Mouse (Mus musculus): ENCODE data around the gene Meioc. TPM values are rescaled to one million over a fixed set of nuclear protein-coding genes. Genes with fewer than 3 reads are reported as not detected.
"Not testable (repeated sequence)": the region's sequence is repeated elsewhere in the genome, so short reads cannot be mapped to it uniquely, and the experiment has no call there.

Gene Meioc
- polyA plus RNA-seq, 1 experiment from 2014 or later, result 0.05 TPM

DNA sequence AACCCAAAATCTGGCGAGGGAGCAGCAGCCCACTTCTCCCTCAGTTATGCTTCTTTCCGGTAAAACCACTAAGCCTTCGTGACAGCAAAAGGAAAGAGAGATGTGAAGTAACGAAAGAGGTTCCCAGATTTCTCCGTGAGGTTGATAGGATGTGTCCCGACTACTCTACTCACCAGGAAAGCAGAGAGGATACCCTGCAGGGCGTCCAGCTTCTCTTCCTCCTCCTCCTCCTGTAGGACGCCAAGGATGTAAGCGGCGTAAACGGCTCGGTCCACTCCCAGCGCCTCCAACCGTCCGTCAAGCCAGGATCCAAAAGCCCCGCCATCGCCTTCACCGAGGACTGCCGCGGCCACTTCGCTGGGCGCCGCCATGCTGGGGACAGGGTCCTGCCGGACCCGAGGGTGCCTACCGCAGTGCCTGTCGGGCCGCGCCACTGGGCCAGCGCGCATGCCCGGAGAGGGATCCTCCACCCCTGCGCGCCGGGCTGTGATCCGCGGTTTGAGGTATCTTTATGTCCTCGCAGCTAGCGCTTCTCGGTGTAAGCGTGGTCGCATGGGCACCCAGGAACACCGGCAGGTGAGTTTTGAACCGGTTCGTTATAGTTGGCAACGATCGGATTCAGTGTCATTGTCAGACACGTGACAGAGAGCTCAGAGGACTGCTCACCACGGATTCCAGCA is 34.0 kb downstream of the Meioc start, which contains the start of gene Ccdc43:
Ccdc43 (minus strand) TSS at position 445 of the 680 bp plus-strand sequence.
- 0% methylated on average over 49 of the region's 49 CpGs for WGBS

DNA sequence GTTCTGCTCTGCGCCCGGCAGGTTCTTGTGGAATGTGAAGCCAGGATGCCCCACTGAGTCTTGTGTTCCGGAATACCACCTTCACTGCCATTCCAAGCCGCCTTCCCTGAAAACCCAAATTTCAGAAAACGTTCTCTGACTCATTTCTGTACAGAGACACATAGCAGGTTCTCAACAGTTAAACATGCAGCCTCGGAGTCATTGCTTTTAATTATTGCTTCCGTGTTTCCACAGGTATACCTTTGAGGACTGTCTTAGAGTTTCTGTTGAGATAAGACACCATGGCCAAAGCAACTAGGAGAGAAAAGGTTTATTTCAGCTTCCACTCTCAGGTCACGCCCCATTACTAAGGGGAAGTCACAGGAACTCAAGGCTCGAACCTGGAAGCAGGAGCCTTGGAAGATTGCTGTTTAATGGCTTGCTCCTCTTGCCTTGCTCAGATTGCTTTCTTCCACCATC is 34.5 kb downstream of the Meioc start:
- Histone ChIP-seq H3K36me3 (ENCODE audit: insufficient read depth, low read length) (no peaks in the 10 kb centered on the region), H3K27ac (ENCODE audit: low read length) (no peak overlapping the region), H3K9me3 (ENCODE audit: low read length) (no peaks in the 10 kb centered on the region), H3K4me1 (ENCODE audit: insufficient read depth, low read depth, low read length) (peaks cover 4% of the 10 kb centered on the region; the same call in 1 of the 2 replicates), H3K4me2 (replicated peaks; ENCODE audit: low read depth, low read length) (peak overlapping the region; percentile 68), H3K9ac (replicated peaks; ENCODE audit: low read depth) (peak overlapping the region; percentile 64), H3K27me3 (replicated peaks; ENCODE audit: insufficient read depth, low read length) (no peaks in the 10 kb centered on the region), H3K4me3 (ENCODE audit: low read depth, low read length) (peak overlapping the region; percentile 69)
- DNase-seq (ENCODE audit: low spot score) (no peak), ATAC-seq (peak; percentile 7; the same call in 1 of the 2 replicates)
- TF ChIP-seq EP300 (IDR thresholded peaks at IDR 0.05) (no peak), CTCF (IDR thresholded peaks at IDR 0.05) (peak; percentile 28; the same call in 1 of the 2 replicates)
- 11% methylated on average over 9 of the region's 9 CpGs for WGBS

More for the DNA sequence above, 34.0 kb downstream of the Meioc start, which contains the start of gene Ccdc43:
- no peaks in the 10 kb centered on the region for H3K9me3 ChIP-seq (ENCODE audit: low read length)
- DNase-seq (ENCODE audit: low spot score), result peak; percentile 86
- H3K4me3 ChIP-seq (ENCODE audit: low read depth, low read length), result peak within 1 kb of the TSS; percentile 69
- H3K27ac ChIP-seq (ENCODE audit: low read length), result 0 out of 2 replicates have a peak within 1 kb of the TSS, but pooled peaks have one; percentile 16
- H3K4me2 ChIP-seq (replicated peaks; ENCODE audit: low read depth, low read length), result peak within 1 kb of the TSS; percentile 68
- TF ChIP-seq CTCF (IDR thresholded peaks at IDR 0.05), result no peak
- TF ChIP-seq EP300 (IDR thresholded peaks at IDR 0.05), result no peak
- H3K27me3 ChIP-seq (replicated peaks; ENCODE audit: insufficient read depth, low read length), result no peaks in the 10 kb centered on the region
- ATAC-seq, result peak; percentile 99
- H3K9ac ChIP-seq (replicated peaks; ENCODE audit: low read depth), result peak within 1 kb of the TSS; percentile 64
- H3K4me1 ChIP-seq (ENCODE audit: insufficient read depth, low read depth, low read length), result peaks cover 4% of the 10 kb centered on the region; the same call in 1 of the 2 replicates
- no peaks in the 10 kb centered on the region for H3K36me3 ChIP-seq (ENCODE audit: insufficient read depth, low read length)

DNA sequence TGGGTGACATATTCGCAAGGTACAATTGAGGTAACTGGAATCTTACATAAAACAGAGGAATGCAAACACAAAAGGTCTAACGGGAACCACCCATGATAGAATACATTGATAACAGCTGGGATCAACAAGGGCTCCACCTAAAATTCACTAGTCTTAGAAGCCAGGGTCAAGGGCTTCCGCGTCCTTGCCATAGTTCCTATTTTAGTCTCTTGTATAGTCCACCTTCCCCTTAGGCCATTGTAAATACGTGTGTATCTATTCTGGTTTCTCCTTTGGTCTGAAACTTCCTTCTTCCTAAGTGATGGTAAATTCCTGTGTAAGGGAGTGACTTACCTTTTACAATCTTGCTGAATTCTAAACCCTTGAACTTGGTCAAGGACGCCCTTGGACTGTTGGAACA is 38.7 kb downstream of the Meioc start:
- H3K4me2 ChIP-seq (replicated peaks; ENCODE audit: low read depth, low read length); DNase-seq (ENCODE audit: low spot score); ATAC-seq; H3K9me3 ChIP-seq (ENCODE audit: low read length); H3K4me3 ChIP-seq (ENCODE audit: low read depth, low read length); H3K9ac ChIP-seq (replicated peaks; ENCODE audit: low read depth); H3K4me1 ChIP-seq (ENCODE audit: insufficient read depth, low read depth, low read length); H3K27me3 ChIP-seq (replicated peaks; ENCODE audit: insufficient read depth, low read length); H3K27ac ChIP-seq (ENCODE audit: low read length); H3K36me3 ChIP-seq (ENCODE audit: insufficient read depth, low read length): not testable (repeated sequence)
- 85% methylated on average over 5 of the region's 6 CpGs for WGBS

DNA sequence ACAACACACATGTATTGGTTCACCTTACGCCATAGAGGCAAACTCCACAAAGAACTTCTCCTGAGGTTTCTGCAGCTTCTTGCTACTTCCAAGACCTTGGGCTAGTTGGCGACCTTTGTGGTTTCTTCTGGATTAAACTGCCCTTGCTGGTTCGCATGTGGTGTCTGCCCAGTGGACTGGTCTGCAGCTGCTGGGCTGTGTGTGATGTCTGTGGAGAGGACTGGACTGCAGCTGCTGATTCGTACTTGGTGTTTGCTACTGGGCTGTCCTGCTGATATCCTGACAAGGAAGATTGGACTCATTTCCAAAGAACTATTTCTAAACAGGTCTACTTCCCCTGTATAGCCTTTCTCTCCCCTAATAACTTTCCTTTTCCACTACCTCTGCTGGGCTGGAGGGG is 48.9 kb downstream of the Meioc start:
- TF ChIP-seq EP300 (IDR thresholded peaks at IDR 0.05) (no peak), CTCF (IDR thresholded peaks at IDR 0.05) (no peak)
- Histone ChIP-seq H3K4me2 (replicated peaks; ENCODE audit: low read depth, low read length) (no peak overlapping the region), H3K36me3 (ENCODE audit: insufficient read depth, low read length) (no peaks in the 10 kb centered on the region), H3K9me3 (ENCODE audit: low read length) (peaks cover 3% of the 10 kb centered on the region; the same call in 1 of the 2 replicates), H3K4me1 (ENCODE audit: insufficient read depth, low read depth, low read length) (no peaks in the 10 kb centered on the region), H3K27me3 (replicated peaks; ENCODE audit: insufficient read depth, low read length) (no peaks in the 10 kb centered on the region), H3K4me3 (ENCODE audit: low read depth, low read length) (no peak overlapping the region), H3K27ac (ENCODE audit: low read length) (no peak overlapping the region), H3K9ac (replicated peaks; ENCODE audit: low read depth) (no peak overlapping the region)
- no peak for DNase-seq (ENCODE audit: low spot score)
- 89% methylated on average over 4 of the region's 4 CpGs for WGBS
- ATAC-seq, result no peak

GRCm38 (mm10) chr11:102714578-102714977 is 51.1 kb downstream of the Meioc start:
- DNase-seq (ENCODE audit: low spot score); H3K27ac ChIP-seq (ENCODE audit: low read length); H3K9ac ChIP-seq (replicated peaks; ENCODE audit: low read depth); H3K4me2 ChIP-seq (replicated peaks; ENCODE audit: low read depth, low read length); H3K4me1 ChIP-seq (ENCODE audit: insufficient read depth, low read depth, low read length); H3K4me3 ChIP-seq (ENCODE audit: low read depth, low read length); H3K9me3 ChIP-seq (ENCODE audit: low read length); H3K36me3 ChIP-seq (ENCODE audit: insufficient read depth, low read length); H3K27me3 ChIP-seq (replicated peaks; ENCODE audit: insufficient read depth, low read length); ATAC-seq: not testable (repeated sequence)
- peak; percentile 26 for TF ChIP-seq CTCF (IDR thresholded peaks at IDR 0.05)
- WGBS, result 80% methylated on average over 2 of the region's 2 CpGs

DNA sequence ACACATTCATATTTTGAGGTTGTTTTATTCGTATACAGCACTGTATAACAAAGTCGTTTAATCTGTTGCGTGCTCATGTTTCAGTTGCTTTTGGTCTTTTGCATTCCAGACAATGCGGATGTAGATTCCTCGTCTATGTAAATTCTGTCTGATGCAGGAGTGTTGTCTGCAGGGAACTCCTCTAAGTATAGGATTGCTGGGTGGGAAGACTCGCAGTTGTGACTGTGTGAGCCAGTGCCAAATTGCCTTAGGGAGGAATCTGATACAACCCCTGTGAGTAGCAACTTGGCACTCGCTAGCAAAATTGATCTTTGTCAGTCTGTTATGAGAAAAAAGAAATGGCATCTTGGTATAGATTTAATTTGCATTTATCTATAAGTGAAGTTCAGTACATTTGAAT is 52.6 kb downstream of the Meioc start:
- H3K4me3 ChIP-seq (ENCODE audit: low read depth, low read length), result no peak overlapping the region
- H3K27me3 ChIP-seq (replicated peaks; ENCODE audit: insufficient read depth, low read length), result no peaks in the 10 kb centered on the region
- H3K4me1 ChIP-seq (ENCODE audit: insufficient read depth, low read depth, low read length), result no peaks in the 10 kb centered on the region
- H3K4me2 ChIP-seq (replicated peaks; ENCODE audit: low read depth, low read length), result no peak overlapping the region
- H3K36me3 ChIP-seq (ENCODE audit: insufficient read depth, low read length), result no peaks in the 10 kb centered on the region
- H3K9ac ChIP-seq (replicated peaks; ENCODE audit: low read depth), result no peak overlapping the region
- no peak for DNase-seq (ENCODE audit: low spot score)
- TF ChIP-seq EP300 (IDR thresholded peaks at IDR 0.05), result no peak
- no peak for TF ChIP-seq CTCF (IDR thresholded peaks at IDR 0.05)
- ATAC-seq, result no peak
- 68% methylated on average over 7 of the region's 7 CpGs for WGBS
- H3K9me3 ChIP-seq (ENCODE audit: low read length), result peaks cover 5% of the 10 kb centered on the region; the same call in 1 of the 2 replicates
- H3K27ac ChIP-seq (ENCODE audit: low read length), result no peak overlapping the region
